Mouse (Mus musculus) heart, postnatal 10 days (tissue): ENCODE results near the gene Gm3238. TPM values are rescaled to one million over a fixed set of nuclear protein-coding genes. Genes with fewer than 3 reads are reported as not detected.
A peak's percentile ranks its signal among the peaks of the same experiment; 100 is the strongest.
"Not testable (repeated sequence)": the region's sequence is repeated elsewhere in the genome, so short reads cannot be mapped to it uniquely, and the experiment has no call there.

Source experiments
- DNase-seq, 2 experiments: peaks; one replicate each; pipeline ENCODE4 v3.0.0; 2021
- intact Hi-C: fragments of 180-260 bp; cut with DNase I; formaldehyde crosslinking; loops from one replicate; pipeline ENCODE4 v1.15.1; 2025
- total RNA-seq, 2 experiments: library from RNA; stranded (reverse); gene quantifications; 2 replicates each; pipeline ENCODE4 v1.2.3; 2021

The Gm3238 gene
- total RNA-seq, 2 experiments from 2014 or later = not detected

- intact Hi-C loops, DNase-seq: not testable (repeated sequence)
Observed at GRCm38 (mm10) chr10:77751254-77751653, 19.9 kb downstream of the Gm3238 start, which contains the start of gene Gm9736. Gene Gm9736 (minus strand): TSS chr10:77751354.

DNA sequence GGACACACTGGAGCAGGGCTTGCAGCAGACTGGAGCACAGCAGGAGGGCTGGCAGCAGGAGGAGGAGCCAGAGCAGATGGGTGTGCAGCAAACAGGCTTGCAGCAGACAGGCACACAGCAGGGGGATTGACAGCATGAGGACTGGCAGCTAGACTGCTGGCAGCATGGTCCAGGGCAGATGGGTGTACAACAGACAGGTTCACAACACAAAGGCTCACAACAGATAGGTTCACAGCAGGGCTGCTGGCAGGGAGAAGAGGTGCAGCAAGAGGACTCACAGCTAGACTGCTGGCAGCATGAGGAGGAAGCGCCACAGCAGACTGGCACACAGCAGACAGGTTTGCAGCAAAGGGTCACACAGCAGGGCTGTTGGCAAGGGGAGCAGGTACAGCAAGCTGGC is 20.4 kb downstream of the Gm3238 start:
- intact Hi-C loops, DNase-seq: not testable (repeated sequence)

- intact Hi-C loops, DNase-seq: not testable (repeated sequence)
Observed at GRCm38 (mm10) chr10:77741924-77742688, 29.0 kb downstream of the Gm3238 start, which contains the start of gene Gm18596. Gene Gm18596 (minus strand): TSS chr10:77742638.

GRCm38 (mm10) chr10:77738929-77739328 is 32.2 kb downstream of the Gm3238 start:
- no peak for DNase-seq
- intact Hi-C loops = no loop called here

DNA sequence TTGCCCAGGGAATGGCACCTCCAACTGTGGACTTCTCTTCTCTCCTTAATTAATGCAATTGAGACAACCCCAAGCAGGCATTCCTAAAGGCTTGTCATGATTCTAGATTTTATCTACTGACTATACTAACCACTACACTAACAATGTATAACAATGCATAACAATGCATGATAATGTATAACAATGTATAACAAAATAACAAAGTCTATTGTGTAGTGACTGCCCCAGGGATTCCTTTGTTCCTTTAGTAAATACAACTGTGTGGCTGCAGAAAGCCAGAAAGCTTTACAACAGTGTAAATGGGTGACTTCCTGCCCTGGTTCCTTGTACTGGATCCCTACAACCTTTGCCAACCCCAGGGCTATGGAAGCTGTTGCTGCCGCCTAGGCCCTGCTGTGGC is 35.2 kb downstream of the Gm3238 start:
- no peak for DNase-seq
- intact Hi-C loops = no loop called here

DNA sequence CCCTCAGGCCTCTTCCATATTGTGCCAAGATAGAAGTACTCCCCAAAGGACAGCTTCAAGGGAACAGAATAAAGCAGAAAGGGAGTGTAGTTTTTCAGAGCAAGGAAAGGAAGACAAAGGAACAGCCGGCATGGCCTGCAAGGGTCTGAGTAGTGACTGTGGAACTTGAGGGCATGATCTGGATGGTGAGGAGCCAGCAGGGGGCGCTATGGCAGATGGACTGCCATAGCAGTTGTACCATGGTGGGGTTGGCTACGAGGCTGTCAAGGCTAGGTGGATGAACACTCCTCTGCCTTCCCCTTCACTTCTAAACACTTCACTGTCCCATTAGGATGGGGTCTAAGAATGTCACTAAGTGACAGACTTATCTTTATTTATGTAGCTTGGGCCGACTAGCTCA is 41.9 kb downstream of the Gm3238 start:
- intact Hi-C loops = loop anchor here (5.0 kb wide), 1 partner anchor 153 kb away; no protein-coding TSS in a partner anchor
- peak in 1 of 2 experiments; percentile 3 for DNase-seq

DNA sequence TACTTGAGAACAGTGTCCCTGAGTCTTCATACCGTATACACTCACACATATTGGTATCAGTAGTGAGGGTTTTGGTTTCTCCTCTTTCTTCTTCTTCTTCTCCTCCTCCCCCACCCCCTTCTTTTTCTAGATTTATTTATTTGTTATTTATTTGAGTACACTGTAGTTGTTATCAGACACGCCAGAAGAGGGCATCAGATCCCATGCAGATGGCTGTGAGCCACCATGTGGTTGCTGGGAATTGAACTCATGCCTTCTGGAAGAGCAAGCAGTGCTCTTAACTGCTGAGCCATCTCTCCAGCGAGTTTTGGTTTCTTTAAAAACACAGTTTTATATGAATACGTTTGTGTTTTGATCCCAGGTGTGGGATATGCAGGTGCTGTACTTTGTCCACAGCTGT is 42.8 kb downstream of the Gm3238 start:
- DNase-seq = peak in 1 of 2 experiments; percentile 5
- intact Hi-C loops = loop anchor here (5.0 kb wide), 1 partner anchor 154 kb away; no protein-coding TSS in a partner anchor

- intact Hi-C loops = loop anchor here (5.0 kb wide), 1 partner anchor 156 kb away; no protein-coding TSS in a partner anchor
- no peak for DNase-seq
Observed at GRCm38 (mm10) chr10:77726186-77726585, 44.9 kb downstream of the Gm3238 start, which contains the start of gene Gm10100. Gene Gm10100 (plus strand): TSS chr10:77726486.

- no peak for DNase-seq
- intact Hi-C loops = loop anchor here (5.0 kb wide), 1 partner anchor 157 kb away; no protein-coding TSS in a partner anchor
Observed at GRCm38 (mm10) chr10:77724855-77725254, 46.3 kb downstream of the Gm3238 start.

Other genes starting within 250 kb of the Gm3238 start
- gene Itgb2, start 241.1 kb downstream of the Gm3238 start, total RNA-seq = 1 to 10 TPM; 3.3 to 4.4 TPM
- gene Pttg1ip, start 189.6 kb downstream of the Gm3238 start, total RNA-seq = 100 to 1,000 TPM; 134 to 148 TPM
- gene Sumo3, start 165.2 kb downstream of the Gm3238 start, total RNA-seq = 10 to 100 TPM; 68.3 to 79.2 TPM
- gene Gm49325, start 165.1 kb downstream of the Gm3238 start, total RNA-seq = 10 to 100 TPM; 12.2 to 13.5 TPM
- 10 to 100 TPM; 57.7 to 68.8 TPM for gene Ube2g2, start 149.1 kb downstream of the Gm3238 start, total RNA-seq
- gene Tspear, start 84.8 kb downstream of the Gm3238 start, total RNA-seq = not detected
- gene Gm19402, start 80.6 kb downstream of the Gm3238 start, total RNA-seq = not detected
- gene Gm9508, start 74.1 kb downstream of the Gm3238 start, total RNA-seq = not detected
- not detected for gene Gm10272, start 64.7 kb downstream of the Gm3238 start, total RNA-seq
- not detected for gene Gm10024, start 59.9 kb downstream of the Gm3238 start, total RNA-seq
- not detected for gene Gm10142, start 55.5 kb downstream of the Gm3238 start, total RNA-seq
- gene Krtap12-1, start 50.7 kb downstream of the Gm3238 start, total RNA-seq = not detected
- not detected for gene Gm10100, start 44.8 kb downstream of the Gm3238 start, total RNA-seq
- not detected for gene Gm18596, start 28.7 kb downstream of the Gm3238 start, total RNA-seq
- gene Gm9736, start 20.0 kb downstream of the Gm3238 start, total RNA-seq = not detected
- gene Gm3233, start 11.6 kb downstream of the Gm3238 start, total RNA-seq = not detected
- gene Gm7138, start 5.6 kb upstream of the Gm3238 start, total RNA-seq = not detected
- gene Gm3250, start 11.2 kb upstream of the Gm3238 start, total RNA-seq = not detected
- gene Gm7137, start 16.9 kb upstream of the Gm3238 start, total RNA-seq = not detected
- gene Gm9639, start 23.8 kb upstream of the Gm3238 start, total RNA-seq = not detected
- gene Gm19668, start 27.8 kb upstream of the Gm3238 start, total RNA-seq = not detected
- not detected for gene Gm9507, start 40.5 kb upstream of the Gm3238 start, total RNA-seq
- not detected for gene Gm2696, start 43.4 kb upstream of the Gm3238 start, total RNA-seq
- not detected for gene Krtap10-4, start 55.8 kb upstream of the Gm3238 start, total RNA-seq
- gene Krtap10-10, start 64.6 kb upstream of the Gm3238 start, total RNA-seq = not detected
- gene Gm36176, start 75.5 kb upstream of the Gm3238 start, total RNA-seq = not detected
- not detected for gene Gm10318, start 81.5 kb upstream of the Gm3238 start, total RNA-seq
- not detected for gene Gm3285, start 90.7 kb upstream of the Gm3238 start, total RNA-seq
- 1 to 10 TPM; 1.3 to 1.9 TPM for gene Lrrc3, start 131.2 kb upstream of the Gm3238 start, total RNA-seq
- gene Trpm2, start 199.2 kb upstream of the Gm3238 start, total RNA-seq = under 1 TPM; 0.14 to 0.40 TPM
- 1 to 10 TPM; 7.9 to 9.3 TPM for gene 1810043G02Rik, start 207.2 kb upstream of the Gm3238 start, total RNA-seq
- 100 to 1,000 TPM; 108 to 119 TPM for gene Pfkl, start 238.8 kb upstream of the Gm3238 start, total RNA-seq